Mouse (Mus musculus) liver, postnatal 0 days (tissue): ENCODE results near the gene Rps19bp1.

ENCODE experiments used
- CTCF ChIP-seq: sonication (generic); IDR thresholded peaks from 2 replicates; pipeline ENCODE4 v1.5.1; 2016; ENCODE audit warnings: antibody characterized with exemption, low read depth
- EP300 ChIP-seq: IDR thresholded peaks from 2 replicates; pipeline ENCODE4 v1.6.1; 2016; ENCODE audit warnings: antibody characterized with exemption, low read depth, mild to moderate bottlenecking

DNA sequence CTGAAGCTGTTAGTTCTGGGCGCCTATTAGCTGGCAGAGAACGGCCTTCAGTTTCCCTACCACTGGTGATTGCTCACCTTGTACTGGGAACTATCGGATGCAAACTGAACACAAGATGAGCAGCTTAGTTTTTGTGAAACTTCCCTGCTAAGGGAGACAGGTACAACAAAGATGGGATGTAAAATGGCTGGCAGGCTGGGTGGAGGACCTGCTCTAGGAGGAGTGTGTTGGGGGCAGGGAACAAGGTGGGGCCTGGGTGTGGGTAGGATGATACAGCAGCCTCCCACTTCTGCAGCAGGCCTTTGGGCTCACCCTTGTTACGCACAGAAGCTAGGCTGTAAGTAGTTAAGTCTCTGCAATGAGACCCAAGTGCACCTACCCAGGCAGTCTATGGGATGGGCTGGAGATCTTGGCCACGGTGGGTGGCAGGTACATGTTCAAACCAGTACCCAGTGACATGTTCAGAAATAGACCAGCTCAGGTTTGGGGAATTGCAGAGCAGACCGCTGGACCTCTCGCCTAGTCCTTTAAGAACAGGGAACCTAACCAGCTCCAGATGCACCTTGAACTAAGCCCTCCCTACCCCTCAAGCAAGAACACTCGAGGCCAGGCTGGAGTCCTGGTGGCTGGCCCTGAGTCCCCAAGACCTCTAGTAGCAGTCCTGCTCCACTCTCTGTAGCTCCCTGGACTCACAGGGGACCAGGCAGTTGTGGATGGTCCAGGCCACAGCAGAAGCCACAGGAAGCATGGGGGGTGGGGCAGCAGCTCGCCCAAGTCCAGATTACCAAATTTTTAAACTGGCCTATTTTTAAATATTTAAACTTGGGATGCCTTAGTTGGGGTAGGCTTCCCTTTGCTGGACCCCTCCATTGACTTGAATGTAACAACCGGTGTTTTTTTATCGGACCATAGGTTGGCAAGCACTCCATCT is 5.6 kb downstream of the Rps19bp1 start:
- TF ChIP-seq CTCF (no peak), EP300 (no peak)
